Mouse (Mus musculus) kidney, embryonic 14.5 days (tissue): ENCODE measurements around the gene Cemip. TPM values are rescaled to one million over a fixed set of nuclear protein-coding genes. Genes with fewer than 3 reads are reported as not detected.

ENCODE experiments used
- ATAC-seq: fragments of 200-750 bp; cut with Nextera tagmentation; 2 replicates; pipeline ENCODE4 v1.8.0; 2017; ENCODE audit warnings: moderate number of reproducible peaks, mild to moderate bottlenecking, moderate TSS enrichment, moderate library complexity; ENCODE audit not compliant: low FRiP score, low TSS enrichment
- H3K27ac ChIP-seq: fragments of 300-500 bp; sonication (generic); 2 replicates; pipeline ENCODE4 v1.5.1; 2014; ENCODE audit warnings: low read depth, mild to moderate bottlenecking, low read length, moderate library complexity, mixed read lengths
- H3K27me3 ChIP-seq: fragments of 300-500 bp; sonication (generic); 2 replicates; pipeline ENCODE4 v1.6.1; 2014; ENCODE audit warnings: mild to moderate bottlenecking, low read length; ENCODE audit not compliant: control insufficient read depth, insufficient read depth
- H3K36me3 ChIP-seq: fragments of 300-500 bp; sonication (generic); 2 replicates; pipeline ENCODE4 v1.6.1; 2014; ENCODE audit warnings: low read length, mixed read lengths; ENCODE audit not compliant: control insufficient read depth, insufficient read depth
- H3K4me1 ChIP-seq: fragments of 300-500 bp; sonication (generic); 2 replicates; pipeline ENCODE4 v1.6.1; 2014; ENCODE audit warnings: low read length, mixed read lengths; ENCODE audit not compliant: control insufficient read depth, insufficient read depth
- H3K4me2 ChIP-seq: fragments of 300-500 bp; sonication (generic); replicated peaks from 2 replicates; pipeline ENCODE4 v1.6.1; 2014; ENCODE audit warnings: low read depth, mild to moderate bottlenecking, low read length
- H3K4me3 ChIP-seq: fragments of 300-500 bp; sonication (generic); 2 replicates; pipeline ENCODE4 v1.5.1; 2014; ENCODE audit warnings: mild to moderate bottlenecking, low read length
- H3K9ac ChIP-seq: fragments of 300-500 bp; sonication (generic); 2 replicates; pipeline ENCODE4 v1.6.1; 2014; ENCODE audit warnings: low read depth, mild to moderate bottlenecking, low read length, moderate library complexity
- H3K9me3 ChIP-seq: fragments of 300-500 bp; sonication (generic); 2 replicates; pipeline ENCODE4 v1.6.1; 2016; ENCODE audit warnings: low read length; ENCODE audit not compliant: control insufficient read depth
- WGBS: fragments of 180-500 bp; shearing (Covaris S2); extraction: QIAGEN DNeasy Blood & Tissue Kit; methylation state at CpG from one replicate; pipeline ENCODE4 v1.1.7; 2014; 5-methylcytosine and 5-hydroxymethylcytosine counted together
- polyA plus RNA-seq: library from polyadenylated mRNA; unstranded; fragments of >200 nt; fragmentation: Nextera tagmentation; extraction: Ambion mirVana; gene quantifications from 2 replicates; pipeline ENCODE4 v1.2.1, GENCODE M21; 2014

Cemip gene
- polyA plus RNA-seq, 1 experiment from 2014 or later = 0.16 TPM

- H3K36me3 ChIP-seq = peaks cover 5% of the 10 kb centered on the region; the same call in 1 of the 2 replicates
- peak overlapping the region; percentile 79 for H3K4me3 ChIP-seq
- peak; percentile 85 for ATAC-seq
- WGBS = 0% methylated on average over 64 of the region's 91 CpGs
- H3K9ac ChIP-seq = peak overlapping the region; percentile 96
- H3K27me3 ChIP-seq = no peaks in the 10 kb centered on the region
- H3K4me2 ChIP-seq = peak overlapping the region; percentile 93
- H3K4me1 ChIP-seq = peaks cover 23% of the 10 kb centered on the region
- H3K9me3 ChIP-seq = no peaks in the 10 kb centered on the region; the same call in 1 of the 2 replicates
- H3K27ac ChIP-seq = peak overlapping the region; percentile 98
Observed at GRCm38 (mm10) chr7:83883276-83884020, 202.9 kb downstream of the Cemip start.

Other genes starting within 250 kb of the Cemip start
- 15.3 and 16.2 TPM in 2 replicates for gene Tlnrd1, start 202.2 kb downstream of the Cemip start, polyA plus RNA-seq
- 81.6 and 101 TPM in 2 replicates for gene Mesd, start 202.0 kb downstream of the Cemip start, polyA plus RNA-seq
- gene Abhd17c, start 65.4 kb upstream of the Cemip start, polyA plus RNA-seq = 37.8 and 49.3 TPM in 2 replicates